8 mouse cellular contexts compared by ENCODE assay signal in genomic region chr9:96630571-96631388, GRCm38 (mm10). TPM values are rescaled to one million over a fixed set of nuclear protein-coding genes. Genes with fewer than 3 reads are reported as not detected.
A peak's percentile ranks its signal among the peaks of the same experiment; 100 is the strongest.
DNase-seq lines count a peak whose midpoint lies in the region; ATAC-seq and TF ChIP-seq lines count a peak whose summit lies in the region.

No protein-coding gene starts in this region.

- peak overlapping the region; percentile 96 for H3K9ac ChIP-seq in intestine, embryonic 14.5 days (ENCODE audit: low read length)
- H3K9ac ChIP-seq in liver, adult 2 months (ENCODE audit: low read depth, low read length) = peak overlapping the region; percentile 99
- H3K9ac ChIP-seq in midbrain, postnatal 0 days (replicated peaks; ENCODE audit: low read length, poor library complexity, severe bottlenecking) = peak overlapping the region; percentile 98

- peak; percentile 40 to 45 for DNase-seq in left cerebral cortex, adult 2 months (ENCODE audit: extremely low spot score in 1 of 2, low spot score in 2 of 2)
- no peak for DNase-seq in left cerebral cortex, adult 11 months (ENCODE audit: low spot score)
- DNase-seq in cerebellum, postnatal 36 days = peak; percentile 48 to 50
- peak; percentile 24 to 36 for DNase-seq in gastrocnemius, postnatal 36 days
- DNase-seq in intestine, embryonic 14.5 days (ENCODE audit: low spot score) = peak; percentile 84
- peak; percentile 26 for DNase-seq in liver, adult 2 months (ENCODE audit: extremely low read depth, low read depth, low spot score)
- peak; percentile 52 for DNase-seq in midbrain, postnatal 0 days (ENCODE audit: low spot score)
- DNase-seq in spleen, postnatal 4 days (ENCODE audit: low spot score in 2 of 2) = peak; percentile 59 to 80

- peaks cover 18% of the 10 kb centered on the region for H3K4me1 ChIP-seq in intestine, embryonic 14.5 days (replicated peaks; ENCODE audit: control insufficient read depth, insufficient read depth, low read length)
- peaks cover 4% of the 10 kb centered on the region; the same call in 1 of the 2 replicates for H3K4me1 ChIP-seq in liver, adult 2 months (ENCODE audit: control insufficient read depth, insufficient read depth, low read length)
- 0 out of 2 replicates have a peak, but pooled peaks cover 5% of the 10 kb centered on the region for H3K4me1 ChIP-seq in midbrain, postnatal 0 days (ENCODE audit: insufficient read depth, low read length)

- H3K27me3 ChIP-seq in intestine, embryonic 14.5 days (replicated peaks; ENCODE audit: control insufficient read depth, insufficient read depth, low read length) = no peaks in the 10 kb centered on the region
- no peaks in the 10 kb centered on the region for H3K27me3 ChIP-seq in liver, adult 2 months (ENCODE audit: control insufficient read depth, insufficient read depth, low read length)
- peaks cover 4% of the 10 kb centered on the region; the same call in 1 of the 2 replicates for H3K27me3 ChIP-seq in midbrain, postnatal 0 days (ENCODE audit: insufficient read depth, low read length)

- TF ChIP-seq POLR2A in liver, adult 2 months (IDR thresholded peaks at IDR 0.05; ENCODE audit: extremely low read depth, insufficient read depth, low read length) = no peak

- ATAC-seq in intestine, embryonic 14.5 days (replicated peaks; ENCODE audit: low FRiP score, low TSS enrichment, low read depth) = peak; percentile 86
- peak; percentile 82 for ATAC-seq in midbrain, postnatal 0 days (ENCODE audit: low FRiP score)

- peak overlapping the region; percentile 74 for H3K4me2 ChIP-seq in intestine, embryonic 14.5 days (ENCODE audit: low read length)
- H3K4me2 ChIP-seq in midbrain, postnatal 0 days (ENCODE audit: low read depth, low read length, poor library complexity, severe bottlenecking) = peak overlapping the region; percentile 80

- H3K9me3 ChIP-seq in intestine, embryonic 14.5 days (ENCODE audit: control insufficient read depth, low read length) = no peaks in the 10 kb centered on the region
- no peaks in the 10 kb centered on the region for H3K9me3 ChIP-seq in midbrain, postnatal 0 days (ENCODE audit: low read length)

- WGBS in intestine, embryonic 14.5 days = under 1% methylated on average over 76 of the region's 105 CpGs
- WGBS in liver, adult 2 months = under 1% methylated on average over 89 of the region's 105 CpGs
- 1% methylated on average over 57 of the region's 105 CpGs for WGBS in midbrain, postnatal 0 days

- no peak for TF ChIP-seq CTCF in left cerebral cortex, adult 2 months (IDR thresholded peaks at IDR 0.05)
- no peak for TF ChIP-seq CTCF in liver, adult 2 months (IDR thresholded peaks at IDR 0.05; ENCODE audit: low read depth, low read length)
- no peak for TF ChIP-seq CTCF in midbrain, postnatal 0 days (IDR thresholded peaks at IDR 0.05)

- peak overlapping the region; percentile 55 for H3K4me3 ChIP-seq in left cerebral cortex, adult 2 months
- peak overlapping the region; percentile 80 for H3K4me3 ChIP-seq in intestine, embryonic 14.5 days (ENCODE audit: low read depth, low read length)
- peak overlapping the region; percentile 99 for H3K4me3 ChIP-seq in liver, adult 2 months (ENCODE audit: insufficient read depth, low read depth, low read length)
- H3K4me3 ChIP-seq in midbrain, postnatal 0 days (ENCODE audit: low read depth, low read length) = peak overlapping the region; percentile 92

- H3K79me2 ChIP-seq in liver, adult 2 months (ENCODE audit: control insufficient read depth, insufficient read depth, low read length) = peaks cover 2% of the 10 kb centered on the region; the same call in 1 of the 2 replicates

- intact Hi-C loops in left cerebral cortex, adult 2 months (cut with DNase I) = loop anchor here (2.0 kb wide), 2 partner anchors 20 to 38 kb away; no protein-coding TSS in a partner anchor
- intact Hi-C loops in gastrocnemius, postnatal 36 days (cut with DNase I) = no loop called here

- peak overlapping the region; percentile 94 for H3K27ac ChIP-seq in left cerebral cortex, adult 2 months
- H3K27ac ChIP-seq in intestine, embryonic 14.5 days (ENCODE audit: low read depth) = peak overlapping the region; percentile 99
- no peak overlapping the region; the same call in 1 of the 2 replicates for H3K27ac ChIP-seq in liver, adult 2 months (replicated peaks; ENCODE audit: insufficient read depth, low read depth, low read length)
- peak overlapping the region; percentile 92 for H3K27ac ChIP-seq in midbrain, postnatal 0 days (ENCODE audit: low read depth, low read length)

- H3K36me3 ChIP-seq in intestine, embryonic 14.5 days (ENCODE audit: control insufficient read depth, insufficient read depth, low read length) = no peaks in the 10 kb centered on the region
- no peaks in the 10 kb centered on the region for H3K36me3 ChIP-seq in liver, adult 2 months (ENCODE audit: control insufficient read depth, insufficient read depth, low read length)
- no peaks in the 10 kb centered on the region for H3K36me3 ChIP-seq in midbrain, postnatal 0 days (ENCODE audit: insufficient read depth, low read length)

RNA-seq across cellular contexts. Expression of gene Rasa2, which starts 0.6 kb away (rescaled TPM):
- total RNA-seq in left cerebral cortex, adult 2 months (2021) = 10 to 100 TPM; 40.5 to 43.9 TPM
- total RNA-seq in gastrocnemius, postnatal 36 days (2021) = 1 to 10 TPM; 2.5 to 3.0 TPM
- polyA plus RNA-seq in intestine, embryonic 14.5 days (2014; fragmentation: Nextera tagmentation; extraction: Ambion mirVana) = 20.5 and 20.8 TPM in 2 replicates
- total RNA-seq in liver, adult 2 months (2014; rRNA removed) = 1.6 and 1.7 TPM in 2 replicates
- 0.22 and 0.38 TPM in 2 replicates for polyA plus RNA-seq in liver, adult 2 months (2012; rRNA removed)
- 13.4 and 16.7 TPM in 2 replicates for total RNA-seq in midbrain, postnatal 0 days (2014; rRNA removed)
- polyA plus RNA-seq in midbrain, postnatal 0 days (2015; fragmentation: Nextera tagmentation; extraction: Ambion mirVana) = 11.5 and 12.6 TPM in 2 replicates
